Mouse (Mus musculus) small intestine, adult 2 months (tissue): ENCODE results near the gene Mvb12b. TPM values are rescaled to one million over a fixed set of nuclear protein-coding genes. Genes with fewer than 3 reads are reported as not detected.

Source experiments
- H3K27ac ChIP-seq: fragments of 200-500 bp; 2 replicates; pipeline ENCODE4 v1.5.1; 2012; ENCODE audit warnings: low read depth, low read length, control low read depth, inconsistent platforms; ENCODE audit not compliant: insufficient read depth
- H3K27me3 ChIP-seq: fragments of 200-500 bp; 2 replicates; pipeline ENCODE4 v1.6.1; 2012; ENCODE audit warnings: mild to moderate bottlenecking, moderate library complexity, low read length, inconsistent platforms; ENCODE audit not compliant: control insufficient read depth, insufficient read depth
- H3K36me3 ChIP-seq: fragments of 200-500 bp; 2 replicates; pipeline ENCODE4 v1.6.1; 2012; ENCODE audit warnings: mild to moderate bottlenecking, low read length, control low read depth, inconsistent platforms; ENCODE audit not compliant: control insufficient read depth, insufficient read depth
- H3K4me1 ChIP-seq: fragments of 200-500 bp; 2 replicates; pipeline ENCODE4 v1.6.1; 2012; ENCODE audit warnings: low read length, inconsistent platforms, mixed read lengths; ENCODE audit not compliant: control insufficient read depth, insufficient read depth, insufficient read length
- H3K4me3 ChIP-seq: fragments of 200-500 bp; 2 replicates; pipeline ENCODE4 v1.5.1; 2012; ENCODE audit warnings: low read depth, mild to moderate bottlenecking, control low read depth, inconsistent platforms, low read length, moderate library complexity
- CTCF ChIP-seq: fragments of 200-500 bp; IDR thresholded peaks from 2 replicates; pipeline ENCODE4 v1.5.1; 2012; ENCODE audit warnings: low read depth, mild to moderate bottlenecking, control low read depth, inconsistent platforms, low read length, moderate library complexity, mixed read lengths; ENCODE audit not compliant: insufficient replicate concordance, insufficient read length; ENCODE audit errors: extremely low read depth
- POLR2A ChIP-seq: fragments of 200-500 bp; IDR thresholded peaks from 2 replicates; pipeline ENCODE4 v1.6.1; 2012; ENCODE audit warnings: low read depth, mild to moderate bottlenecking, control low read depth, inconsistent platforms, low read length, moderate library complexity
- WGBS: fragments of 180-500 bp; shearing (Covaris S2); methylation state at CpG from one replicate; pipeline ENCODE4 v1.1.7; 2018; 5-methylcytosine and 5-hydroxymethylcytosine counted together
- polyA plus RNA-seq: library from polyadenylated mRNA; depleted of rRNA; stranded (reverse); fragments of >200 nt; gene quantifications from 2 replicates; pipeline ENCODE4 v1.2.3, GENCODE M21; 2012

The Mvb12b gene
- polyA plus RNA-seq, 1 experiment, result 7.9 TPM

DNA sequence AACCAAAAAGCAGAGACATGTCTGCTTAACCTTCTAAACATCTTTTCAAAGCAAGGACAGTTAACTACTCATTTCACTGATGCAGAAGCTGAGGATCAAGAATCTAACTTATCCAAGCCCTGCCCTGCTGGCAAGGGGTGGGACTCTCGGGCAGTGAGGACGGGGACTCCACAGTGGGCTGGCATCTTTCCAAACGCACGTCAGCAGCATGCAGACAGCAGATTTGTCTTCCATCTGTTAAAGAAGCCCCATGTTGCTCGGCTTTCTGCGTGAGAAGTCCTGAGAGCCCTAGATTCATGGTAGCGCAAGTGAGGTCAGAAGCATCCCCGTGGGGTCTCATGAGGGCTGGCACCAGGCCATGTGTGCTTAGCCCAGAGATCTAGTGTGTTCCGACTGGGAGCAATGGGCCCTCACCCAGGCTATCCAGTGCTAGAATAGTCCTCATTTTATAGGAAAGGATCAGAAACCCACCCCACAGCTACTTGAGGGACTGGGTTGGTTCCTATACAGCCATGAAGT is 167.3 kb downstream of the Mvb12b start:
- WGBS, result 56% methylated on average over 9 of the region's 9 CpGs
- no peak overlapping the region for H3K27ac ChIP-seq
- H3K36me3 ChIP-seq, result no peaks in the 10 kb centered on the region
- H3K27me3 ChIP-seq, result no peaks in the 10 kb centered on the region; the same call in 1 of the 2 replicates
- H3K4me1 ChIP-seq, result no peaks in the 10 kb centered on the region
- TF ChIP-seq CTCF (no peak), POLR2A (no peak)
- no peak overlapping the region for H3K4me3 ChIP-seq

- Histone ChIP-seq H3K27ac (no peak overlapping the region), H3K36me3 (no peaks in the 10 kb centered on the region), H3K4me1 (no peaks in the 10 kb centered on the region), H3K27me3 (no peaks in the 10 kb centered on the region; the same call in 1 of the 2 replicates), H3K4me3 (no peak overlapping the region)
- WGBS, result 73% methylated on average over 12 of the region's 12 CpGs
- TF ChIP-seq POLR2A (no peak), CTCF (no peak)
Measured at GRCm38 (mm10) chr2:33719339-33720066, 168.2 kb downstream of the Mvb12b start.

DNA sequence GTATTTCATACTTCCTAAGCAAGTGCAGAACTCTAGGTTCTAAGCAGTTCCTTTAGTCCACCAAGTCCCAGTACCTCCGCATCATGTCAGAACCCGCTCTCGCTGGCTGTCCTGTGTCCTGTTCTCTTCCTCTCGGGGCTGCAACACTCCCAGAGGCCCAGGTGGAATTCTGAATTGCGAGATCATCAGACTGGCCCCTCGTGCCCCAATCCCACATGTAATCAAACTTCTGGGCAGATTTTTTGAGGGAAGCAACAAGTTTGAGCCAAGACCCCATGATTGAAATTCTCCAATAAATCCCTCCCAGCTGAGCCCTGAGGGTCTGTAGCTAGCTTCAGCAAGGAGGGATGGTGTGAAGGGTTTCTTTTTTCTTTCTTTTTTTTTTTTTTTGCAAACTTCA is 169.2 kb downstream of the Mvb12b start:
- Histone ChIP-seq H3K27me3 (no peaks in the 10 kb centered on the region; the same call in 1 of the 2 replicates), H3K4me3 (no peak overlapping the region), H3K27ac (no peak overlapping the region), H3K36me3 (no peaks in the 10 kb centered on the region), H3K4me1 (no peaks in the 10 kb centered on the region)
- WGBS, result 77% methylated on average over 6 of the region's 6 CpGs
- TF ChIP-seq CTCF (no peak), POLR2A (no peak)

- Histone ChIP-seq H3K27ac (no peak overlapping the region), H3K4me1 (no peaks in the 10 kb centered on the region), H3K4me3 (no peak overlapping the region), H3K36me3 (no peaks in the 10 kb centered on the region), H3K27me3 (no peaks in the 10 kb centered on the region; the same call in 1 of the 2 replicates)
- 37% methylated on average over 21 of the region's 21 CpGs for WGBS
- TF ChIP-seq POLR2A, result no peak
Measured at GRCm38 (mm10) chr2:33717821-33718351, 169.9 kb downstream of the Mvb12b start.

- TF ChIP-seq CTCF (no peak), POLR2A (no peak)
- Histone ChIP-seq H3K36me3 (no peaks in the 10 kb centered on the region), H3K4me3 (no peak overlapping the region), H3K27me3 (no peaks in the 10 kb centered on the region; the same call in 1 of the 2 replicates), H3K4me1 (no peaks in the 10 kb centered on the region), H3K27ac (no peak overlapping the region)
- 27% methylated on average over 11 of the region's 11 CpGs for WGBS
Measured at GRCm38 (mm10) chr2:33717378-33717777, 170.4 kb downstream of the Mvb12b start.

DNA sequence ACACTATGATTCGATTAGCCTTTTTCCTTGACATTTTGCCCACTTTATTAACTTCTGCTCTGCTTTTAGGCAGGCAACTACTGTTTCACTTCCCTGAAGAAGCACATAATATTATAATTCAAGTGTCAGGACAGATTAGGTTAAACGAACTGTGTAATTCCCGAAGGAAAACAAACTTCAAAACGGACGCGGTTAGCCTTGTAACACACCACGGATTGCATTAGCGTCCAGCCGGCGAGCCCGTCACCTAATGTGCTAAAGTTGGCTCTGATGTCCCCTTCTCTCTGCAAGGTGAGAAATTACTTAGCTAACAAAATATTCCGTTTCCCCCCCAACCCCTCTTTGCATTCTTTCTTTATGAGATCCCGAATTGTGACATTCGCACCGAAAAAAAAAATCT is 170.9 kb downstream of the Mvb12b start:
- Histone ChIP-seq H3K27ac (no peak overlapping the region), H3K36me3 (no peaks in the 10 kb centered on the region), H3K27me3 (no peaks in the 10 kb centered on the region; the same call in 1 of the 2 replicates), H3K4me3 (no peak overlapping the region), H3K4me1 (no peaks in the 10 kb centered on the region)
- no peak for TF ChIP-seq POLR2A
- 71% methylated on average over 15 of the region's 15 CpGs for WGBS

DNA sequence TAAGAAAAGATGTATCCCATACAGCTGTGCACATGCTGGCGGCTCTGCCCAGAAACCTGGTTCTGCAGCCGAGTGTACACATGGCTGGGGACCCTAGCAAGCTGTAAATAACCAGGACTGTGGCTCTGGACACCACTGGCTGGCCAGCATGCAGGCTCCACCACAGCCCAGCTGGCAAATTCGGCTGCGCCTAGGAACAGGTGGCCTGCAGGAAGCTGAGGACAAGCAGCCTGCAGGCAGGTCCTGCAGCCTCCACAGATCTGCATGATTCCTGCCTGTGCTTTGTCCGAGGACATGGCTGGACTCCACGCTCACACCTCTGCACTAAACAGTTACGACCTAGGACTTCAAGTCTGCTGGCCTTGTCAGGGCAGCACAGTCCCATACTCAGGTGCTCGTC is 172.8 kb downstream of the Mvb12b start:
- Histone ChIP-seq H3K4me3 (no peak overlapping the region), H3K27ac (no peak overlapping the region), H3K27me3 (no peaks in the 10 kb centered on the region; the same call in none of the 2 replicates), H3K4me1 (no peaks in the 10 kb centered on the region), H3K36me3 (no peaks in the 10 kb centered on the region)
- WGBS, result 61% methylated on average over 8 of the region's 8 CpGs
- TF ChIP-seq POLR2A (no peak), CTCF (no peak)
